ENCODE assay signal across 8 mouse cellular contexts in genomic region chr3:117120086-117121055, GRCm38 (mm10).
DNase-seq lines count a peak whose midpoint lies in the region; ATAC-seq and TF ChIP-seq lines count a peak whose summit lies in the region.

No protein-coding gene starts in this region.

- WGBS in heart, adult 2 months: 49% methylated on average over 13 of the region's 13 CpGs
- WGBS in heart, embryonic 10.5 days: 62% methylated on average over 13 of the region's 13 CpGs
- WGBS in forebrain, postnatal 0 days: 56% methylated on average over 13 of the region's 13 CpGs
- WGBS in kidney, embryonic 14.5 days: 50% methylated on average over 13 of the region's 13 CpGs
- WGBS in limb, embryonic 14.5 days: 55% methylated on average over 13 of the region's 13 CpGs
- 62% methylated on average over 13 of the region's 13 CpGs for WGBS in neural tube, embryonic 13.5 days

- H3K27me3 ChIP-seq in heart, adult 2 months (ENCODE audit: control insufficient read depth, insufficient read depth, low read length): no peaks in the 10 kb centered on the region; the same call in 1 of the 2 replicates
- H3K27me3 ChIP-seq in heart, embryonic 10.5 days (ENCODE audit: insufficient read depth, poor library complexity, severe bottlenecking): no peaks in the 10 kb centered on the region
- H3K27me3 ChIP-seq in forebrain, postnatal 0 days (ENCODE audit: insufficient read depth, low read length): no peaks in the 10 kb centered on the region
- H3K27me3 ChIP-seq in kidney, embryonic 14.5 days (ENCODE audit: control insufficient read depth, insufficient read depth, low read length): no peaks in the 10 kb centered on the region
- H3K27me3 ChIP-seq in limb, embryonic 14.5 days (ENCODE audit: control insufficient read depth, insufficient read depth, low read length): no peaks in the 10 kb centered on the region
- H3K27me3 ChIP-seq in neural tube, embryonic 13.5 days: no peaks in the 10 kb centered on the region

- H3K4me3 ChIP-seq in heart, adult 2 months: no peak overlapping the region
- H3K4me3 ChIP-seq in heart, embryonic 10.5 days: no peak overlapping the region
- no peak overlapping the region for H3K4me3 ChIP-seq in forebrain, postnatal 0 days (ENCODE audit: low read depth, low read length)
- H3K4me3 ChIP-seq in kidney, embryonic 14.5 days (ENCODE audit: low read length): no peak overlapping the region
- no peak overlapping the region for H3K4me3 ChIP-seq in limb, embryonic 14.5 days (replicated peaks; ENCODE audit: low read length)
- H3K4me3 ChIP-seq in neural tube, embryonic 13.5 days: no peak overlapping the region

- intact Hi-C loops in heart, adult 2 months (cut with DNase I): loop anchor here (1.0 to 10.0 kb wide), 4 partner anchors 153 to 664 kb away; partner anchors contain the start of genes 4930455H04Rik and Palmd

- no peak for TF ChIP-seq POLR2A in heart, adult 2 months (IDR thresholded peaks at IDR 0.05; ENCODE audit: insufficient read depth, low read depth, low read length)
- no peak for TF ChIP-seq POLR2A in limb, embryonic 14.5 days (IDR thresholded peaks at IDR 0.05; ENCODE audit: borderline replicate concordance, extremely low read depth, insufficient read depth, insufficient read length)

- H3K79me2 ChIP-seq in heart, adult 2 months (replicated peaks; ENCODE audit: control insufficient read depth, insufficient read depth, low read length): no peaks in the 10 kb centered on the region

- H3K27ac ChIP-seq in heart, adult 2 months: no peak overlapping the region
- H3K27ac ChIP-seq in heart, embryonic 10.5 days: no peak overlapping the region
- H3K27ac ChIP-seq in forebrain, postnatal 0 days (ENCODE audit: low read depth, low read length): no peak overlapping the region
- no peak overlapping the region for H3K27ac ChIP-seq in kidney, embryonic 14.5 days (ENCODE audit: low read depth, low read length)
- H3K27ac ChIP-seq in limb, embryonic 14.5 days (replicated peaks; ENCODE audit: low read depth, low read length): no peak overlapping the region
- no peak overlapping the region for H3K27ac ChIP-seq in neural tube, embryonic 13.5 days (replicated peaks)

- H3K4me1 ChIP-seq in heart, adult 2 months (ENCODE audit: control insufficient read depth, insufficient read depth, low read length): no peaks in the 10 kb centered on the region
- H3K4me1 ChIP-seq in heart, embryonic 10.5 days: no peaks in the 10 kb centered on the region
- no peaks in the 10 kb centered on the region for H3K4me1 ChIP-seq in forebrain, postnatal 0 days (ENCODE audit: insufficient read depth)
- H3K4me1 ChIP-seq in kidney, embryonic 14.5 days (ENCODE audit: control insufficient read depth, insufficient read depth, low read length): no peaks in the 10 kb centered on the region
- H3K4me1 ChIP-seq in limb, embryonic 14.5 days (ENCODE audit: control insufficient read depth, insufficient read depth, low read length): no peaks in the 10 kb centered on the region
- no peaks in the 10 kb centered on the region for H3K4me1 ChIP-seq in neural tube, embryonic 13.5 days (replicated peaks)

- peak; percentile 88 for TF ChIP-seq CTCF in heart, adult 2 months (IDR thresholded peaks at IDR 0.05)
- peak; percentile 85 for TF ChIP-seq CTCF in forebrain, postnatal 0 days (IDR thresholded peaks at IDR 0.05; ENCODE audit: low read depth)

- H3K9ac ChIP-seq in heart, adult 2 months (ENCODE audit: low read depth, low read length): no peak overlapping the region
- no peak overlapping the region for H3K9ac ChIP-seq in forebrain, postnatal 0 days
- H3K9ac ChIP-seq in kidney, embryonic 14.5 days (ENCODE audit: low read depth, low read length): no peak overlapping the region
- no peak overlapping the region for H3K9ac ChIP-seq in limb, embryonic 14.5 days (ENCODE audit: low read depth, low read length, severe bottlenecking)
- H3K9ac ChIP-seq in neural tube, embryonic 13.5 days: no peak overlapping the region

- H3K4me2 ChIP-seq in forebrain, postnatal 0 days (ENCODE audit: low read depth): no peak overlapping the region
- no peak overlapping the region for H3K4me2 ChIP-seq in kidney, embryonic 14.5 days (replicated peaks; ENCODE audit: low read depth, low read length)
- no peak overlapping the region for H3K4me2 ChIP-seq in limb, embryonic 14.5 days (replicated peaks; ENCODE audit: low read depth, low read length, severe bottlenecking)
- no peak overlapping the region for H3K4me2 ChIP-seq in neural tube, embryonic 13.5 days

- H3K9me3 ChIP-seq in heart, embryonic 10.5 days: no peaks in the 10 kb centered on the region
- no peaks in the 10 kb centered on the region for H3K9me3 ChIP-seq in forebrain, postnatal 0 days (ENCODE audit: low read length)
- no peaks in the 10 kb centered on the region for H3K9me3 ChIP-seq in kidney, embryonic 14.5 days (ENCODE audit: control insufficient read depth, low read length)
- H3K9me3 ChIP-seq in limb, embryonic 14.5 days (ENCODE audit: control insufficient read depth, low read length): no peaks in the 10 kb centered on the region
- 0 out of 2 replicates have a peak, but pooled peaks cover 3% of the 10 kb centered on the region for H3K9me3 ChIP-seq in neural tube, embryonic 13.5 days

- ATAC-seq in forebrain, postnatal 0 days: peak; percentile 89
- ATAC-seq in kidney, embryonic 14.5 days (ENCODE audit: low FRiP score, low TSS enrichment): peak; percentile 76; the same call in 1 of the 2 replicates
- no peak for ATAC-seq in limb, embryonic 14.5 days (ENCODE audit: low FRiP score, low read depth)
- peak; percentile 72; the same call in 1 of the 2 replicates for ATAC-seq in neural tube, embryonic 13.5 days (ENCODE audit: low read depth)
- ATAC-seq in erythroid progenitor cell, adult 5-6 weeks (replicated peaks; ENCODE audit: low FRiP score, poor library complexity, severe bottlenecking): no peak

- TF ChIP-seq EP300 in heart, adult 2 months (IDR thresholded peaks at IDR 0.05; ENCODE audit: insufficient read depth, low read depth, low read length): 0 out of 2 replicates have a peak, but pooled peaks have one; percentile 9

- no peaks in the 10 kb centered on the region for H3K36me3 ChIP-seq in heart, adult 2 months (ENCODE audit: control insufficient read depth, insufficient read depth, low read length)
- H3K36me3 ChIP-seq in heart, embryonic 10.5 days: no peaks in the 10 kb centered on the region
- H3K36me3 ChIP-seq in forebrain, postnatal 0 days (ENCODE audit: insufficient read depth): no peaks in the 10 kb centered on the region
- H3K36me3 ChIP-seq in kidney, embryonic 14.5 days (ENCODE audit: control insufficient read depth, insufficient read depth, low read length): no peaks in the 10 kb centered on the region
- H3K36me3 ChIP-seq in limb, embryonic 14.5 days (ENCODE audit: control insufficient read depth, insufficient read depth, low read length): no peaks in the 10 kb centered on the region
- H3K36me3 ChIP-seq in neural tube, embryonic 13.5 days: no peaks in the 10 kb centered on the region

- peak in 1 of 2 experiments; percentile 6 for DNase-seq in heart, adult 2 months
- DNase-seq in heart, embryonic 10.5 days (ENCODE audit: low spot score): no peak
- peak; percentile 7 for DNase-seq in cerebellum, adult 11 months
- peak; percentile 88 for DNase-seq in forebrain, postnatal 0 days
- DNase-seq in limb, embryonic 14.5 days (ENCODE audit: low spot score): peak; percentile 63

Comparison
In these comparisons a context has a peak if more than half of its experiments do, and no peak if none do; other contexts are left out.
1. ATAC-seq: peak in forebrain, postnatal 0 days (single experiment), kidney, embryonic 14.5 days (single experiment) and neural tube, embryonic 13.5 days (single experiment); none in limb, embryonic 14.5 days (single experiment) and erythroid progenitor cell, adult 5-6 weeks (single experiment).